22 mouse cellular contexts compared by ENCODE assay signal in the genomic region with DNA sequence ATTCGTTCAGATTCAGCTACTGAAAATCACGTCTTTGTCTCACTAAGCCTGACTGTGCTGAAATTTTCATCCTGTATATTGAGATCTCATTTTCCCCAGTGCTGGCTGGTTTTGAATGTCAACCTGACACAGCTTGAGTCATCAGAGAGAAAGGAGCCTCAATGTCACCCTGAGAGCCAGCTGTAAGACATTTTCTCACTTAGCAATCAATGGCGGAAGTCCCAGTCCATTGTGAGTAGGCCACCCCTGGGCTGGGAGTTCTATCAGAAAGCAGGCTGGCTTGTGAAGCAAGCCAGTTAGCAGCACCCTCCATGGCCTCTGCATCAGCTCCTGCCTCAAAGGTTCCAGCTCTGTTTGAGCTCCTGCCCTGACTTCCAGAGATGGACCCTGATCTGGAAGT.
"Had no signal": no experiment of that assay in that cellular context is flagged by ENCODE, and none has a peak within 500 bp of the region (broad histone marks: within the 10 kb centered on the region; RNA-seq: fewer than 3 reads in every experiment).

No protein-coding gene starts in this region.

- H3K4me2 ChIP-seq: limb, embryonic 12.5 days; limb, embryonic 15.5 days; liver, embryonic 11.5 days; lung, embryonic 14.5 days; midbrain, embryonic 12.5 days; midbrain, embryonic 15.5 days; neural tube, embryonic 12.5 days; neural tube, embryonic 15.5 days had no signal

- H3K9ac ChIP-seq: limb, embryonic 12.5 days; limb, embryonic 15.5 days; liver, embryonic 14.5 days; liver, postnatal 0 days; lung, embryonic 14.5 days; midbrain, embryonic 12.5 days; midbrain, embryonic 15.5 days; neural tube, embryonic 12.5 days; neural tube, embryonic 15.5 days had no signal

- ATAC-seq: liver, postnatal 0 days; lung, postnatal 0 days; midbrain, embryonic 15.5 days had no signal

- H3K4me3 ChIP-seq: limb, embryonic 12.5 days; limb, embryonic 15.5 days; midbrain, embryonic 12.5 days; midbrain, embryonic 15.5 days; neural tube, embryonic 12.5 days; neural tube, embryonic 15.5 days had no signal

- H3K27me3 ChIP-seq: limb, embryonic 12.5 days; limb, embryonic 15.5 days; midbrain, embryonic 12.5 days; midbrain, embryonic 15.5 days; neural tube, embryonic 12.5 days; neural tube, embryonic 15.5 days had no signal

- H3K36me3 ChIP-seq: limb, embryonic 12.5 days; limb, embryonic 15.5 days; midbrain, embryonic 12.5 days; midbrain, embryonic 15.5 days; neural tube, embryonic 12.5 days; neural tube, embryonic 15.5 days had no signal

- H3K27ac ChIP-seq: kidney, postnatal 0 days; limb, embryonic 12.5 days; limb, embryonic 15.5 days; liver, embryonic 14.5 days; macrophage; midbrain, embryonic 12.5 days; midbrain, embryonic 15.5 days; neural tube, embryonic 12.5 days; neural tube, embryonic 15.5 days; stomach, postnatal 0 days had no signal

- DNase-seq: kidney, postnatal 36 days; left cerebral cortex, postnatal 4 days; liver, postnatal 0 days; lung, embryonic 14.5 days; right cerebral cortex, adult 18-20 months; right cerebral cortex, postnatal 14 days; right cerebral cortex, postnatal 4 days; thymus, adult 2 months; thymus, postnatal 14 days; thymus, postnatal 4 days had no signal

- H3K9me3 ChIP-seq: limb, embryonic 12.5 days; limb, embryonic 15.5 days; midbrain, embryonic 12.5 days; midbrain, embryonic 15.5 days; neural tube, embryonic 12.5 days; neural tube, embryonic 15.5 days had no signal

- H3K4me1 ChIP-seq: limb, embryonic 15.5 days; midbrain, embryonic 15.5 days; neural tube, embryonic 15.5 days had no signal
